Mouse (Mus musculus) heart, adult 11 months (tissue): Measurements from ENCODE around the gene Rfng.

Source experiments
- DNase-seq: peaks from one replicate; pipeline ENCODE4 v3.0.0; 2022

The Rfng gene

GRCm38 (mm10) chr11:120772749-120773148 lies 11.3 kb downstream of the Rfng start:
- no peak for DNase-seq

- DNase-seq: peak; percentile 74
Observed at GRCm38 (mm10) chr11:120768206-120768605, 15.8 kb downstream of the Rfng start.

- DNase-seq: peak; percentile 72
Observed at GRCm38 (mm10) chr11:120767023-120767422, 17.0 kb downstream of the Rfng start.

GRCm38 (mm10) chr11:120763121-120763999 lies 20.6 kb downstream of the Rfng start:
- peak; percentile 81 for DNase-seq

- DNase-seq: peak; percentile 83
Observed at GRCm38 (mm10) chr11:120762672-120763041, 21.4 kb downstream of the Rfng start, which contains the start of gene Hmga1b. Gene Hmga1b, plus strand, starts transcription at chr11:120762794.

GRCm38 (mm10) chr11:120761811-120762671 lies 22.0 kb downstream of the Rfng start:
- DNase-seq: peak; percentile 66

GRCm38 (mm10) chr11:120760236-120760635 lies 23.8 kb downstream of the Rfng start:
- no peak for DNase-seq

GRCm38 (mm10) chr11:120751606-120752005 lies 32.4 kb downstream of the Rfng start:
- peak; percentile 65 for DNase-seq

- DNase-seq: peak; percentile 94
Observed at GRCm38 (mm10) chr11:120749430-120749829, 34.6 kb downstream of the Rfng start.

- DNase-seq: peak; percentile 95
Observed at GRCm38 (mm10) chr11:120747974-120748373, 36.0 kb downstream of the Rfng start.

GRCm38 (mm10) chr11:120744121-120744701 lies 39.8 kb downstream of the Rfng start:
- peak; percentile 76 for DNase-seq

- DNase-seq: no peak
Observed at GRCm38 (mm10) chr11:120740981-120741380, 43.0 kb downstream of the Rfng start.

GRCm38 (mm10) chr11:120736424-120736823 lies 47.6 kb downstream of the Rfng start:
- DNase-seq: peak; percentile 78

- DNase-seq: peak; percentile 98
Observed at GRCm38 (mm10) chr11:120733521-120733920, 50.5 kb downstream of the Rfng start.

GRCm38 (mm10) chr11:120731858-120732680 lies 51.9 kb downstream of the Rfng start, which contains the start of gene Cbr2:
Gene Cbr2, minus strand, starts transcription at chr11:120732114.
- DNase-seq: peak; percentile 96

- DNase-seq: peak; percentile 88
Observed at GRCm38 (mm10) chr11:120731395-120731794, 52.6 kb downstream of the Rfng start.
